Mouse (Mus musculus): ENCODE results near the gene Susd4.

DNA sequence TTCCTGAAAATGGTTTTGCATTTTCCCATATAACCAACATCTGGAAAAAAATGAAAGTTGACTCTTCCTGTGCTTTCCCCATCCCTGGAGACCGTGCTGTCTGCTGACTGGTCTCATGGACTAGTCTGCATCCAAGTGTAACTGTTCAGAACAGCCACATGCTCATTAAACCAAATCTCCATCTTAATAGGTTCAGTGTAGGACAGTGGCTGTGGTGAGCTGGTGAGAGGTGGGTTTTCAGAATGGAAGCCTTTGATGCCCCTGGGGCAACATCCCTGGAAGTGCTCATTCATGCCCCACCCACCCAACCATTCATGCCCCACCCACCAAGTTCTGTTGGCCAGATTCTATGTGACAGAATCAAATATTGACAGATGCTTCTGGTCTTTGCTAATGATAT is 86.4 kb downstream of the Susd4 start:
- TF ChIP-seq GATA1 (IDR thresholded peaks at IDR 0.05; ENCODE audit: low read length): no peak
- no peak for TF ChIP-seq TAL1 (IDR thresholded peaks at IDR 0.05; ENCODE audit: low read length)

Data from erythroblast, embryonic 14.5 days (primary cell).